Mouse (Mus musculus): Measurements from ENCODE around the gene Chtf18.

Gene Chtf18

DNA sequence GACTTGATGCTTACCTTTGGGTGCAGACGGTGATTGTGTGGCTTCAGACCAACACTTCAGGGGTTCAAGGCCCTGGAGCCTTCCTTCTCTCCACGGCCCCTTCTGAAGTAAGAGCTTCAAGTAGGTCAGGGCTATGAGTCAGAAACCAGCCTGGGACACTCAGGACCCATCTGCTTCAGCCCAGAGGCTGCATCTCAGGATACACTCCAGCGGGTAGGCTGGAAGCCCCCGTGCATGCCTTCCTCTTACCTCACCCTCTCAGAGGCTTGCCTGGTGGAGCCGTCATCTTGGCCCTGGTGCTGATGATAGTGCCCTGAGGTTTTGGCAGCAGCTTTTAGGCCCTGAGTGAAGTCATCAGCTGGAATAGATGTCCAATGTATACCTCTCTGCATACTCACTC, 8.0 kb upstream of the Chtf18 start:
- no peak for DNase-seq (ENCODE audit: low spot score in 2 of 2)

DNA sequence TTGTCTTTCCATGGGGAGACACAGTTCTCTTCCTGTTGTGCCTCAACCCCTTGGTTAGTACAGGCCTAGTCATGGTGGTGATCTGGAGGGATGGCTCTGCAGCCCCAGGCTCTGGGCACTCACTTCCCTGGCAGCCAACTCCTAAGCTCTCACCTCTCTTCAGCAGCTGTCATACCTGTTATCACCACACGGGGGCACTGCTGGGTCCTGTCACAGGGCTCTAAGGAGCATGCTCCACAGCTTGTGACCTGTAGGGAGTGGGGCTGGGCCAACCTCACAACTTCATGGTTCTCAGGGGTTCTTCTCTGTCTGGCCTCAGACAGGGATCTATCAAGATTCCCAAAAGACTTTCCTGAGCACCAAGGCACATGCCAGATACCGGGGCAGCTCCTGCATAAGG, 4.9 kb upstream of the Chtf18 start:
- peak; percentile 77 to 93 for DNase-seq (ENCODE audit: low spot score in 2 of 2)

DNA sequence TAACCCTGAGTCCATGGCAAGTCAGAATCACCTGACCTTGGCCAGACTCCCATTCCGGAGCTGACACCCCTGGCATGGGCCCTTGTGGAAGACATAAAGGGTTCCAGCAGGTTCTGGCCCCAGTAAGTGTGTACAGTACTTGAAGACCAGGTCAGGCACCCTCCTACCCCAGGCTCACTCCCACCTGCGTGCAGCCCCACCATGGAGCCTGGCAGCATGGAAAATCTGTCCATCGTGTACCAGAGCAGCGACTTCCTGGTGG, 721 bp upstream of the Chtf18 start:
- no peak for DNase-seq (ENCODE audit: low spot score in 2 of 2)

DNA sequence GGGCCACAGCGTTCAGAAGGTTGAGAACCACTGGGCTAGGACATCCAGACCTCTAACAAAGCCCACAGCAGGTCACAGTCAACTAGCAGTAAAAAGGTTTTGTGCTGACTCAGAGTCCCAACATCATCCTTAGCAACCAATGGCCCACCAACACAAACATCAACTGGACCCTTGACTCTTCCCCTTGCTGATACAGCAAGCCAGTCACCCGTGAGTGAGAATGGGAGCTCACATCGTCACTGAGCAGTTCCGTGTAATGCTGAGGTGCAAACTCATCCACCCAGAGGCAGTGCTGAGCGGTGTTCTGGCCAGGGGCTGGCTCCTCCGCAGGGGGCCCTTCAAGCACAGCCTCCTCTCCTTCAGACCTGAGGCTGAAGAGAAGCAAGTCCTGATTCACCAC, 2.0 kb downstream of the Chtf18 start:
- DNase-seq (ENCODE audit: low spot score in 2 of 2): no peak

DNA sequence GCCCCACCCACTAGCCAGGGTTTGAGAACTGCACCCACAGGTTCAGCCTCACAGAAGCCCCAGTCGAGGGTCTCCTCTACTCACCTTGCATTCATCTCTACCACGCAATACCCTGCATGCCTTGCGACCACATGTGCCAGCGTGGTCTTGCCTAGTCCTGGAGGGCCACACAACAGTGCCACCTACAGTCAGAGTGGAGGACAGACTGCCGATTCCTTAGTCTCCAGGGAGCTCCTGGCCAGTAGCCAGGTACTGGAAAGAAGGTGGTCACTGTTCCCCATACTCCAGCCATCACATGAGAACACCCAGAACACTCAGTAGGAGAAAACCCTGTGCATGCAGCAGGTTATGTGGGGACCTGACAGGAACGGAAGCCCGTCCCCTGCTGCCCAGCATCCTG, 3.3 kb downstream of the Chtf18 start:
- no peak for DNase-seq (ENCODE audit: low spot score in 2 of 2)

DNA sequence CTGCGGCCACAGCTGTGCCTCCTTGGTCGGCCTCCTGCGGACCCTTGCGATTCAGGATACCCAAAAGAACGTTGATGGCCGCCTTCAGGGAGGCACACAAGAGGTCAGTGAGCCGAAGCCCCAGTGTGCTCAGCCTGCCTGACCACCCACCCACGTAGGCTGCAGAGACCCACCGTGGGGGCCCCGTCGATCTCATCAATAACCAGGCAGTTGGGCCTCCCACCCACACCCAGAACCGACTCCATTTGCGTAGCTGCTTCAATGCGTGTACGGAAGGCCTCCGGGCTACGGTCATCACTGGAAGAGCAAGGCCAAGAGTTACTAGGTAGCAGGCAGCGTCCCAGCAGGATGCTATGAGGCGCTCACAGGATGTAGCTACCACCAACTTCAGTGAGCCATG, 3.7 kb downstream of the Chtf18 start:
- no peak for DNase-seq (ENCODE audit: low spot score in 2 of 2)

DNA sequence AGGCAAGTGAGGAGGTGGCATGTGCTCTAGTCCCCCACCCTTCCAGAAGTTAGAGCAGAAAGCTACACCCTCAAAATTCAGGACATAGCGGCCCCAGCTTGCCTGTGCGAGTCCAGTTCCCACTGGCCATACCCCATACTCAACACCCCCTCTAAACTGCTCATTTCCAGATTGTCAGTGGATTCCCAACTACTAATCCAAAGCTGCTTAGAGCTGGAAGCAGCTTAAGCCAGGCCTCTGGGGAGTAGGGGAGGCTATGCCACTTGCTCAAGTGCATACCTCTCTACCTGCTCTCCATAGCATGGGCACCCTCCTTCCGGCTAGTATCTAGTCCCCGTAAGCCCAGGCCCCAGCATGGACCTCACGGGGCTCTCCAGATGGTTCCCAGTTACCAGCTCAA, 5.7 kb downstream of the Chtf18 start:
- DNase-seq (ENCODE audit: low spot score in 2 of 2): no peak

DNA sequence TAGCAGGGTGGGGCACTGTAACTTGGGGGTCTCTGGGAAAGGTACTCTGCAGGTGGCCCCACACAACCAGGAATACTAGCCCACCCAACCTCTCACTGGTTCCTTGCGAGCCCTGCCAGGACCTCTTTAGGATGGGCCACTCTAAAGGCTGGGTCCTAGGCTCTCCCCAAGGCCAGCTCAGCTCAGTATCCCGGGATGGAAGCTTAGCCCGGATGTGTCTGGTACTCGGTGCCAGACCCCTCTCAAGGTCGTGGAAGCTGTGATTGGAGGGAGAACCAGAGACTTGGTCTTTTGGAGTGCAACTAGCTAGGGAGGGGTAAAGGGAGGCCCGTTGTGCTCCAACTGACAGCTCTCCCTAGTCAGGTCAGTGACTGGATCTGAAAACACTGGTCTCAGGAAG, 9.5 kb downstream of the Chtf18 start:
- no peak for DNase-seq (ENCODE audit: low spot score in 2 of 2)

DNA sequence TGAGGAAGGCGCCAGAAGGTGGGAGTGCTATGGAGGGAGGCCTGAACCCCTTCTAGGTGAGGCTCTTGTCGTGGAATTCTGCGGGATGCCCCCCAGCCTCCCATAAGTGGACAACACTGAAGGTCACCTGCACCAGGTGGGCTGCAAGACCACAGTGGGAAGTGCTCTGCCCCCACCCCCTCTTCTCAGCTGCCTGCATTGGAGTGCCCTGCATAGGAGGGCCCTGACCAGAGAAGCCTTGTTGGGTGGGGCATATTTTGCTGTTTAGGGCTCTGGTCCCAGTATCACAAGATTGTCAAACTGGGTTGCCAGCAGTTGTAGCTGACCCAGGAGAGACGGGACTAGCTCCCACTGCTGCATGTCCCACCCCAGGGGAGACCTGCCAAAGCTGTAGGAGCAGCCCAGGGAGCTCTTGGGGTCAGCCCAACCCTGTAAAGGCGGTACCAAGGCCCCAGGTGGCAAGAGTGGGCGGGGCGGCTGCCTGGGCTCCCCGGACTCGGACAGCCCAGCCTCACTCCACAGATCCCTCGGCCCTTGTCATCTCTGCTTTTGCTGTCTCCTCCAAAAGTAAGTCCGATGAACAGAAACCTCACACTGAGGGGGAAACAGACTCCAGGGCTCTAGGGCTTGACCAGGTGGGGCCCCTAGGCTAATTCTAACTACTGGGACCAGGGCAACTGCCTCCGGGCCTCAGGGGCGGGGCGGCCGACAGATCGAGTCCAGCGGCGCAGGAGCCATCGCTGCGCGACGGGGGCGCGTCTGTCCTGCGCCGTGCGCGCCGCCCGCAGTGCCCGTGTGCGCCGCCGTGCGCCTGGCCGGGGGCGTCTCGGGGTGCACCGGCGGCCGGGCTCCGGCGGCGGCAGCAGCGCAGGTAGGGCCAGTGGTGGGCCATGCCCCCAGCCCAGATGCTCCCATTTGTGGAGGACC, 10.2 kb downstream of the Chtf18 start, which contains the start of gene Gng13:
Gng13 (plus strand) TSS at position 461 of the 927 bp plus-strand sequence.
- no peak for DNase-seq (ENCODE audit: low spot score in 2 of 2)

DNA sequence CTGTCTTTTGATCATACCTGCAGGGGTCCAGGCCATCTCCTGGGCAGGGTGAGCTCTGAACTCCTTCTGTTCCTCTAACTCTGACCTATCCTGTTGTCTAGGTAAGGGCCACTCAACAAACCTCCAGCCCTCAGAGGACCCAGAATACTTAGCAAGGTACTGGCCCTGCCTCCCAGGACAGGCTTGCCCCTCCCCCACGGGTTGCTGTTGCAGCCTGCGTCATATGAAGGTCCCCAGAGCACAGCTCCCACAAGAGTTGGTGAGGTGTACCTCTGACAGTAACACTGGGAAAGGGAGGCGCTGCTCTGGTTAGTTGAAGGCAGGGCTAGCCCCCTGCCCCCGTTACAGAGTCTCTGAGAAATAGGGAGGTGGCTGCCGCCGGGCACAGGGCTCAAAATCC, 11.1 kb downstream of the Chtf18 start:
- DNase-seq (ENCODE audit: low spot score in 2 of 2): no peak

DNA sequence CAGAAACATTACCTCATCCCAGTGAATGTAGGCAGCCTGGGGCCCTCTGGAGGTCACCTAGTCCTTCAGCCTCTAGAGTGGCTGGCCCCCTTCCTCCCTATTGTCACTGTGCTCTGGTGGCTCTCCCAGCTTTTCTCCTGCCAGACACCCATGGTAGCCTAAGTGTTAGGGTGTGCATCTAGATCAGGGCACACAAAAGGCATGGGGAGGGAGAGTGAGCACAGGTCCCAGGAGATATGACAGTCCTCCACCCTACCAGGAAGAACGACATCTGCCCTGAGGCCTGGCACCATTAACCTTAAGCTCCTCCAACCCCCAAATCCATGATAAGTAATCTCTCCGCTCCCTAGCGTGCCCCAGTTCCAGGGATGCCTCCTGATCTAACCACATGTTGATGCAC, 11.6 kb downstream of the Chtf18 start:
- no peak for DNase-seq (ENCODE audit: low spot score in 2 of 2)

DNA sequence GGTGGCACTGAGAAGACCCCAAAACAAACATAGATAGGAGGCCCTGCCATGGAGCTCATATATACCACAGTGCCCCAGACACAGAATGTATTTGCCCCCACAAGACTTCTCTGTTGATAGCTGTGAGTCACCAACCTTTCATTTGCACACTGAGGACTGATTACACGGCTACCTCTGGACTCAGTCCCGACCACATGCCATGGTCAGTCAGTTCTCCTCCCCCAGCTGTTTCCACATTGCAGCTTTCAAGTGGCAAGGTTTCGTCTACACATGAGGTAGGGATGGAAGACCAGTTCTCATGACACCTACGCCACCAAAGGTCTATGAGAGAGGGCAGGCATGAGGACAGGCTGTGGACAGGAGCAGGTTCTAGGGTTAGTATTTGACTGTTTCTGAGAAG, 16.1 kb downstream of the Chtf18 start:
- DNase-seq (ENCODE audit: low spot score in 2 of 2): no peak

DNA sequence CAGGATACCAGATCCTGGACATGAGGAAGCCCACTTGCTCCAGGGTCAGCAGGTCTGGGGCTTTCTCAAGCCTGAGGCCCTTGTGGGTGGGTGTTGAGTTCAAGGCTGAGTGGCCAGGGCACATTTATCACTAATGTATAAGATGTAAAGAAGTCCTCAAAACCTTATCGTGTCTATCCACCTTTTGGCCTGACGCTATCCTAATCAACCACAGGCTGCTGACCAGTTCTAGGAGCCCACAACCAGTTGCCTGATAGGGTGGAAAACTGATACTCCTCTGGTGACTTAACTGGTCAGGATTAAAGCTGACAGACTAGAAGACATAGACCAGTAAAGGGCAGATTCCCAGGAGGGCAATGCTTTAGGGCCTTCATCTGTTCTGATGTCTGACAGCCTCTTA, 17.2 kb downstream of the Chtf18 start:
- DNase-seq (ENCODE audit: low spot score in 2 of 2): no peak

DNA sequence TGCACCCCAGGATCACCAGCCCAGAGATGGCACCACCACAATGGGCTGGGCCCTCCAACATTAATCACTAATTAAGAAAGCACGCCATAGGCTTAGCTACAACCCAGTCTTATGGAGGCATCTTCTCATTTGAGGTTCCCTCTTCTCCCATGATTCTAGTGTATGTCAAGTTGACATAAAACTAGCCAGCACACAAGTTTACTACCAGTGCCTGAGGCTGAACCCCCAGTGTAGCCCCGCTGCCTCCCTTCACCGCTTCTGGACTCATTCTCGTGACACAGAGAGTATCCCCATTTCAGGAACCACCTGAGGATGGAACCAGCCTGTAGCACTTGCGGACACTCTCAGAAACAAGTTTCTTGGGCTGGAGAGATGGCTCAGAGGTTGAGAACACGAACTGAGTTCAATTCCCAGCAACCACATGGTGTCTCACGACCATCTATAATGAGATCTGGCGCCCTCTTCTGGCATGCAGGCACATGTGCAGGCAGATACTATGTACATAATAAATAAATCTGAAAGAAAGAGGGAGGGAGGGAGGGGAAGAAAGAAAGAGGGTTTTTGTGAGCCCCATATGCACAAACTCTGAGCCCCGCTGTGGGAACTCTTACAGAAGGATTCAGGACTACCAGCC, 26.2 kb downstream of the Chtf18 start:
- no peak for DNase-seq (ENCODE audit: low spot score in 2 of 2)

DNA sequence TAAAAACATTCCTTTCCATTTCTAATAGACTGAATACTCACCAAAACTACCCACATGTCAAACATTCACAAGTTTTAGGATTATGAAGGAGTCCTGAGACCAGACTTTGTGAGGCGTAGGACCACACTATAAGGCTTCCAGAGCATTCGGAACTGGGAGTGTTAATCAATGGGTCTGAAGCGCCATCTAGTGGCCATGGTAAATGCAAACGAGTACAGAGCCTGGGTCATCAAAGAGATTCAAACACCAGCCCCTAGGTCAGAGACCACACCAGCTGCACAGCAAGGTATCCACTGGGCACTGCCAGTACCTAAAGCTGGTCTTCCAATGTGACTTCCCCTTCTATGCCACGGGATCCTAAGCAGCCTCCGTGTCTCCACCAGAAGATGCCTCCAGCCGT, 28.8 kb downstream of the Chtf18 start:
- peak; percentile 58 to 85 for DNase-seq (ENCODE audit: low spot score in 2 of 2)

DNA sequence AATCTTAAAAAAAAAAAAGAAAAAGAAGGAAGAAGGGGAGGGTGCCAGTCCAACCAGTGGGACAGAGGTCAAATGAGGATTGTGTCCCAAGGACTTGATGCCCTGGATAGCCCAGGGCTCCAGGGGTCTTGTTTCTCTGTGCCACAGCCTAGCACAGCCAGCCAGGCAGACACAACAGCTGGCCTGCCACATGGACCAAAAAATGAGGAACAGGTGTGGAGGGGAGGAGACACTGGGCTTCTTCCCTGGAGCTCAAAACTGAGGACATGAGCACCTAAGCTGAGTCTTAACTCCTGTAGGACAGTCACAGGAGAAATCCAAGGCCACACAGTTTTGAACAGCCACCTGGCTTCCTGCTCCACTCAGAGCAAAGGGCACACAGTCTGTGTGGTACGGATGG, 31.0 kb downstream of the Chtf18 start:
- DNase-seq (ENCODE audit: low spot score in 2 of 2): no peak

DNA sequence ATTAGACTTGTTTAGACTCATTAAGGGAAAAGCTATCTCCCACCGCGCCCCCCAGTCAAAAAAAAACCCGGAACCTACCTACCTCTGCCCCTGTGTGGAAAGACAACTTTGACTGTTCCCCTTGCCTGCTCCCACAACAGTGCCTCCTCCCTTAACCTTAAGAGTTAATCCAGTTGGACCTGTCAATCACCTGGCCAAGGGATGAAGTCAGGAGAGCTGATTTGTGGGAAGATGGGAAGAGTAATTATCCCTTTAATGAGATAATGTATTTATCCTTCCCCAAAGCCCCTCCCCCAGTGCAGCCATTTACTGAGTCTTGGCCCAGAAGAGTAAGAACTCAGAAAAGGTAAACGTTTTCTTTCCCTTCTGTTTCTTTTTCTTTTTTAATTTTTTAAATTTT, 38.3 kb downstream of the Chtf18 start:
- no peak for DNase-seq (ENCODE audit: low spot score in 2 of 2)

DNA sequence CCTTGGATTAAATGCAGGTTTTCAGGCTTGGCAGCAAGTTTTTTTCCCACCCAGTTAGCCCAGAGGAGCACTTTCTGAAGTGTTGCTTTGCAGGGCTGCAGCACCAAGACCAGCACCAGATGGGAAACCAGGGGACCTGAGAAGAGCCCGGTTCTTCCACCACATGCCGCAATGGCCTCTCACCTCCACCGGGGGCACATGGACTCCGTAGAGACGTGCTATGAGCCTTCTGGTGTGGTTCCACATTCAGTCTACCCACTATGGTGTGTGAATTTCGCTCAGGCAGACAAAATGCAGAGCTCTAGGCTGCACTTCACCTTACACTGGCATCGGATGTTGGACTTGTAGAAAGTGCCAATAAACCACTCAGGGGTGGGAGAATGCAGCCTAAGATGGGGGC, 40.9 kb downstream of the Chtf18 start:
- DNase-seq (ENCODE audit: low spot score in 2 of 2): no peak

DNA sequence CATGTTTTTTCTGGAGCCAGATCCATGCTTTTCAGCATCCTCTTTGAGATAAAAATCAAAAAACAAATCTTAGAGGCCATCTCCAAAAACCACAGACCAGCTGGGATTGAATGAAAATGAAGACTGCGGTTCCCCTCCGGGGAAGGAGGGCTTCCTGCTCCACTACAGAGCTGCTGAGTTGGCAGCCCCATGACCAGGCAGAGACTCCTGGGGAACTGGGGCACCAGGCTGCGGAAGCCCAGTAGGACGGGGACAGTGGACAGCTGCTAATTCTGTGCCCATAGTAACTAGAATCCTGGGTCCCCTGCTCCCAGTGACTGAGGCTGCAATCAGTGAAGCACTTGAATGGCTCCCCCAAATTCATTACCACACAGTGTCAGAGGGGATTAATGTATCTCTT, 45.6 kb downstream of the Chtf18 start:
- DNase-seq (ENCODE audit: low spot score in 2 of 2): no peak

DNA sequence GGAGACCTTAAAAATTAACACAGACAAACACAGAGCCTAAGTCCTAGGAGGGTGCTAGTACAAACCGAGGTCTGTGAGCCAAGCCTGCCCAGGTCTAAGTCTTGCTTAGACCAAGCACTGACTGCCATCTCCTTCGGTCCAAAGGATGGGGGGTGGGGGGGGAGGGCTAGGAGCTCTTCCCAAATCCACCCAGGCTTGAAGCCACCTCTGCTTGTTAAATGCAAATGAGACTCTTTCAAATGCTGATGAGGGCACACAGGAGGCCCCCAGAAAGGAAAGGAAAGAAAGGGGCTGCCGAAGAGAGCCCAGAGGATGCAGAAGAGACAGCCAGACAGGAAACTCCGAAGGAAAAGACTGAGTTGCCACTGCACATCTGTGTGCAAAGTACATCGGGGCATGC, 47.4 kb downstream of the Chtf18 start:
- DNase-seq (ENCODE audit: low spot score in 2 of 2): no peak

DNA sequence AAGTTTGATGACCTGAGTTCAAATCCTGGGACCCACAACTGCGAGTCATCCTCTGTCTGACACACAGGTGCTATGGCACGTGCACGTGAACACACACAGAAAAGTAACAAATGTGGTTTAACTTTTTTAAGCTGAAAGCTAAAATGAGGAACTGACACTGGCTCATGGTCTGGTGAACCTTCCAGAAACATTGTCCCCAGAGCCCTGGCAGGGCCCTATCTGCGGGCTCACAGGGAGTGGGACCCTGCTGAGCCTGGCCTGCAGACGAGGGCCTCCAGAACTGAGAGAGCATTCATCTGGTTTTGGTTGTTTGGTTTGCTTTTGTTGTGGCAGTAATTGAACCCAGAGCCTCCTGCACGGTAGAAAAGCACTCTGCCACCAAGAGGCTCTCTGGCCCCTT, 49.2 kb downstream of the Chtf18 start:
- no peak for DNase-seq (ENCODE audit: low spot score in 2 of 2)

DNA sequence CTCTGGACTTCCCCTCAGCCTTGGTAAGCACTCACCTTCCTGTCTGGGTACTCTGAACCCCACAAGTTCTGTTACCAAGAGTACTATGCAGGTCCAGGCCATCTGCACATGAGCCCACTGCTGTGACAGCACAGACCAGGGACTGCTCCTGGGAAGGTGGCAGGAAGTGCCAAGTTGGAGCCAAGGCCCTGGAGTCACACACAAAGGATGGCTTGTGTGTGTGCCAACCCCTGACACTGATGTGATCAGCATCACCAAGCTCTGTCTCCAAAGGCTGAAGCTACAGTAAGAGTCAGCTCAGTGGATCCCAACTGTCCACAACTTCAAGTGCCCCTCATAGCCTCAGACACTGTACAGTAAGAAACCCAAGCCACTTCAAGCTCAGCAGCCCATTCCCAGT, 54.2 kb downstream of the Chtf18 start:
- DNase-seq (ENCODE audit: low spot score in 2 of 2): no peak
